Mouse (Mus musculus) regulatory T cell (primary cell): ENCODE measurements at regions not wholly inside any gene's neighbourhood (a gene's known extent, or its start where the extent isn't known, plus 50 kb on each side); places are given as distances from the start of the nearest gene placed in this dataset.

Experiments used
- in situ Hi-C: fragments of 300-600 bp; cut with MboI, MseI; formaldehyde crosslinking; loops from one replicate; pipeline ENCODE4 v1.15.1; 2025; ENCODE audit warnings: high pct_unique_total_duplicates

GRCm38 (mm10) chr1:128680012-128680411 is 87.9 kb upstream of the Cxcr4 start:
- in situ Hi-C loops: no loop called here

GRCm38 (mm10) chr1:128679005-128679980 is 87.2 kb upstream of the Cxcr4 start:
- in situ Hi-C loops: no loop called here

DNA sequence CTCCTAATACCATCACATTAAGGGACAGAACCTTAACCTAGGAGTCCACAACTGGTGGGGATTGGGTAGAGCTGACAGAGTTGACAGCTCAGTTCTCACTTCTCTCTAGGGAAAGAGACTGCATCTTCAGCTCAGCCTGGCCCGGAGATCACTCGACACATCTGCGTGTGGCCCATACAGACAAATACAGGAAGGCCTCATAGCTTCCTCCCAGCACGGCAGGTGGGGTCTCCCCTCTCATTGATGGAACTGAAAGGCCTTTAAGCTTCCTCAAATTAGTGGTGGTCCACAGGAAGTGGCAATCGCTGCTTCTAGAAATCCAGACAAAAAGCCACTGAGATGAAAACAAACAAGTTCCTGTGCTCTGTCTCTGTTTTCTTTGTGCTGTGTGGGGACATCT is 83.4 kb upstream of the Cxcr4 start:
- in situ Hi-C loops: no loop called here

DNA sequence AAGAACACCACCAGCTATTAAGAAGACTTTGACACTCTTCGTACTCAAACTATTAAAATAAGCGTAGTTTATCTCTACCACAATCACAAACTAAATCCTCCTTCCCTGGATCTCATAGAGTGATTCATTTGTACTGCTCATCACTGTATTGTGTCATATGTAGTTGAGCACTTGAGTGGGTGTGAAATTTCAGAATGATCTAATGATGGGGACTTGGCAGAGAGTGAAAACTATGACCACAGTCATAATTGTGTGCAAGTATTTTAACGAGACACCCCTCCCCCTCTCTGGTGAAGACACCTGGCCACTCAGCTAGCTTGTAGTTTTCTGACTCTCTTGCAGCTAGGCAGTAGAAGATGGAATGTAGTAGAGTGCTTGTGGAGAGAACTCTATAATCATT is 80.2 kb upstream of the Cxcr4 start:
- in situ Hi-C loops: loop anchor here (25.0 kb wide), 1 partner anchor 1665 kb away; no protein-coding TSS in a partner anchor

- in situ Hi-C loops: loop anchor here (25.0 kb wide), 1 partner anchor 1666 kb away; no protein-coding TSS in a partner anchor
Measured at GRCm38 (mm10) chr1:128671495-128671894, 79.4 kb upstream of the Cxcr4 start.

DNA sequence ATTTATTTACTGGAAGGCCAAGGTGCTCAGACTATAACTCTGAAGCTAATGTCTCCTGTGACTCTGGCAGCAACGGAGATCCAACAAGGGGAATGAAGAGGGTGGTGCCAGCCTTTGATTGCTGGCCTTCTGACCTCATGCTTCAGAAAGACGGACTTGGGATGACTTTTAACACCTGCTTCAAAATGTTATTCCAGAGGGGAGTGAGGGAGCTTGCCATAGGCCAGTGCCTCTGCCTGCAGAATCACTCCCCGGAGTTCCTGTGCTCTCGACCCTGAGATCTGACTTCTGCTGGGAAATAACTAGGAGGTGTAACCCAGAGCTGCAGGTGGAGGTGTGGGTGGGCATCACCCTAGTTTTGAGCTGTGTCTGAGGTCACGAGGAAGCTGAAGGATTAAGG is 78.9 kb upstream of the Cxcr4 start:
- in situ Hi-C loops: loop anchor here (25.0 kb wide), 1 partner anchor 1666 kb away; no protein-coding TSS in a partner anchor

DNA sequence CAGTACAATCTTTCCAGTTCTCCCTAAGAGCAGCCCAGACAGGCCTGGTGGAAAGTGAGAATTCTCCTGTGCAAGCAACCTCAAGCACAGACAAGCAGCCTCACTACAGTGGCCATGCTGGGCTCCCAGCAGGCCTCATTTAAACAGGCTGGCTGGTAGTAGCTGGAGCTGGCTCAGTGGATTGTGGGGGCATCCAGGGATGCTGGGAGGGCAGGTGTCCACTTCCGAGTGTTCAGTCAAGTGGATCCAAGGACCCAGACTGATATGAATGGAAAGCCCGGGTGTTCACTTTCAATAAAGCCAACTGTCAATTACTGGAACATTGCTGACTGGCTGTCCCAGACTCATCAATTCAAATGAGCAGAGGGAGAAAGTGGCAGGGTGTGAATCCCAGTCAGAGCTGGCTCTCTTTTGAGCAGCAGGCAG is 77.2 kb upstream of the Cxcr4 start:
- in situ Hi-C loops: loop anchor here (25.0 kb wide), 1 partner anchor 1668 kb away; no protein-coding TSS in a partner anchor

DNA sequence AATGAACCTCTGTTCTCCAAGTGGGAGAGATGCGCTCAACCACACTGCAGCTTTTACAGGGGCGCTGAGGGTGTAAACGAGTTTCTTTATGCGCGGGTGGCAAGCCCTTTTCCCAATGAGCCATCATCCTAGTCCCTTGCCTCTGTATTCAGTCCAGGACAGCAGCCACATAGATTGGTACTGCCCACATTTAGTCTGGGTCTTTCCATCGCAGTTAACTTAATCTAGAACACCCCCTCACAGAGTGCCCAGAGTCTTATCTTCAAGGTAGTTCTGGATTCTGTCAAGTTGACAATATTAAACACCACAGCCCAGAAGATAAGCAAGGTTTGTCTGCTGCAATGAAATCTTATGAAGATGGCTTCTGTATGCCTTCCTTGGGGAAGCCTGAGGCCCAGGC is 76.6 kb upstream of the Cxcr4 start:
- in situ Hi-C loops: loop anchor here (25.0 kb wide), 1 partner anchor 1669 kb away; no protein-coding TSS in a partner anchor

DNA sequence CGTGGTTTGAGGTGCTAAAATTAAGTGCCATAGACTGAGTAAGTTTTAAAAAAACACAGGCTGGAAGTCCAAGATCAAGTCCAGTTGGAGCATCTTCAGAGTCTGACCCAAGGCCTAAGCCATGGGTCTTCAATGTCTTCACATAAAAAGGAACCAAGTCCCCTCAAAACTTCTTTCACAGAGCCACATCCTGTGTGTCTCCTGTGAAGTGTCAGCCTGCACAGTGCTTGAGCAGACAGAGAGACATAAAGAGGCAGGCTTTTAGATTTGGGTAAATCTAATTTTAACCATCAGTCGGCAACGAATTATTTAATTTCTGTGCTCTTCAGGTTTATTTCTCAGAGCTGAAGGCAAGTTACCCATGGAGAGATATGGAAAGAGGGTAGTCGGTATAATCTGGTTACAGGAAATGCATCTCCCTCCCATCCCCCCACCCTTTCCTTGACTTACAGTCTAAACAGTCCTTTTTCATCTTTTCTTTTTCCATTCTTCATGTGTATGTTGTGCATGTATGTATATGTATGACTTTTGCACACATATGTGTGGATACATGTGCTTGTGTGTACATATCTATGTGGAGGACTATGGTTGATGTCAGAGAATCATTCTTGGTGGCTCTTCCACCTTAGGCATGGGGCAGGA is 75.1 kb upstream of the Cxcr4 start:
- in situ Hi-C loops: loop anchor here (25.0 kb wide), 1 partner anchor 1670 kb away; no protein-coding TSS in a partner anchor

DNA sequence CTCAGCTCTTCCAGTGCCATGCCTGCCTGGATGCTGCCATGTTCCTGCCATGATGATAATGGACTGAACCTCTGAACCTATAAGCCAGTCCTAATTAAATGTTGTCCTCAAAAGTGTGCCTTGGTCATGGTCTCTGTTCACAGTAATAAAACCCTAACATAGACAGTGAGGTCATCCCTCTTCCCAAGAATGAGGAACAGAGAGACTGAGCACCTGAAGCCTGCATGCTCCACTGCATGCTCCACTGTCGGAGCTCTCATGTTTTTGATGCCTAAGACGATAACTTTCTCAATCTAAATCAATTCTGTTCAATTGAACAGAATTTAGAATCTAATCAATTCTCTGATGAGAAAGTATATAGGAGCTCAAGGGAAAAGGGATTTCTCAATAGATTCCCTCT is 71.1 kb upstream of the Cxcr4 start:
- in situ Hi-C loops: loop anchor here (25.0 kb wide), 1 partner anchor 1674 kb away; no protein-coding TSS in a partner anchor

GRCm38 (mm10) chr1:128659857-128660256 is 67.8 kb upstream of the Cxcr4 start:
- in situ Hi-C loops: loop anchor here (25.0 kb wide), 1 partner anchor 1677 kb away; no protein-coding TSS in a partner anchor

GRCm38 (mm10) chr1:128658802-128659201 is 66.7 kb upstream of the Cxcr4 start:
- in situ Hi-C loops: loop anchor here (25.0 kb wide), 1 partner anchor 1678 kb away; no protein-coding TSS in a partner anchor

DNA sequence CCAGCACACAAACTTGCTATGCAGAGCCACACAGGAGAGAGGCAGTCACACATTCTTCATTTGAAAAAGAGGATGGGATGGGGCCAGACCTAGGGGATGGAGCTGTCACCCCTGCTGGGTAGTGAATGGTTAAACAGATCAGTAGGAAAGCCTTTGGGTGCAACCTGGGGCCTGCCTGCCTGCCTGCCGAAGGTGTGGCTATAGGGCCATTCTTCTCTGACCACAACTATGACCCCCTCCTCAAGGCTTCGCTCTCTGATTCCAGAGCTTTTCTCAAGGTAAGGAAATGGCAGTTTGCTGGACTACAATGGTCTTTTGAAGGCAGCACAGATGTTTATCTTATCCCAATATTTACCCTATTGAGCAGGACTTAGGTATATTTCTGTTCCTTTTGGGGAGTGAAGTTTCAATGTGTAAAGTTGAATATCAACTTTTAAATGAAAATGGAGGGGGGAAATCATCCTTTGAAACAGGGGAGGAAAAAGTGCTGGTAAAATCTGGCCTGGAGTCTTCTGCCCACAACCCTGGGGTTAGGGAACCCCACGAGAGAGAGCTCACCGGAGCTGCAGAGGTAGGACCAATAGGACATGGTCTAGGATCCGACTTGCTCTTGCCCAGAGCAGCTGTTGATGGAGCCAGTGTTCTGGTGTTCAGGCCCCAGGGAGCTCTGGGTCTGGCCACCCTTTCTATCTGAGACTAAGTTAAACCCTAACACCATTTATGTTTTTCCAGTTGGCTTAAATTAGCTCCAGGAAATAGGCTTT is 62.2 kb upstream of the Cxcr4 start:
- in situ Hi-C loops: loop anchor here (25.0 kb wide), 1 partner anchor 1683 kb away; no protein-coding TSS in a partner anchor

DNA sequence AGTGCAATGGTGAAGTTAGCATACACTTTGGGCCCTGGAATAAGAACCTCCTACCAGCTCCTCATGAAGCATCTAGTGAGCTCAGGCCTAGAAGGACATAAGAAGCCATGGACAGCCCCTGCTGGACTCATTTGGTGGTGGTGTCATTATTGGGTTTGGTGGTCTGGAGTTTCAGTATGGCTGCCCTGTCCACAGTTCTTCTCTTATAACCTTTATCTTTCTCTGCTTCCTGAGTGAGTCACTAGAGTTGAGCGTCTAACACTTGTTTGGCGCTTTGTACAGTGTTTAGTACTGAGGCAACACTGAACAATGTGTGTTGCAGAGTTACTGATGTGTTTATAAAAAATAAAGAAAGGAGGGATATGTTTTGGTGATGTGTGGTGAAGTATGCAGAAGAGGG is 58.5 kb upstream of the Cxcr4 start:
- in situ Hi-C loops: loop anchor here (25.0 kb wide), 1 partner anchor 1687 kb away; no protein-coding TSS in a partner anchor

GRCm38 (mm10) chr1:128649490-128650178 is 57.5 kb upstream of the Cxcr4 start:
- in situ Hi-C loops: loop anchor here (25.0 kb wide), 1 partner anchor 1688 kb away; no protein-coding TSS in a partner anchor

DNA sequence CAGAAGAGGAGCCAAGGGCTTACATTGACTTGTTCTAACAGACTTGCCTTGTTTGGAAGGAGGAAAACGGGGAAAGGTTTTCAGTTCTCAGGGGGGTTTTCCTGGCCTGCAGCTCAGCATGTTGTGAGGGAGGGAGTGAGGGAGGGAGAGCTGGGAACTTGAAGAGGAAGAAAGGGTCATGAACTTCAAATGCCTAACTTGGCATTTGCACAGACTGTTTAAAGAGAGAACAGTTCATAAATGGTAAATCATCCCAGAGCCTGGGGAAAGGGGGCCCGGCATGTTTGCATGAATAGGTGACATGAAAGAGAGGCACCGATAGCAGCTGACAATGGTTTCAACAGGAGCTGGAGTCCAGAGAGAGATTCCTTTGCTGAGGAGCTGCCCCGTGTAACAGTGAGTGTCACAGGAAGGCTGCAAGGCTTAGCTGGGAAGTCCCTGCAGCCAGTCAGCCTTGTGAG is 51.3 kb upstream of the Cxcr4 start:
- in situ Hi-C loops: no loop called here

DNA sequence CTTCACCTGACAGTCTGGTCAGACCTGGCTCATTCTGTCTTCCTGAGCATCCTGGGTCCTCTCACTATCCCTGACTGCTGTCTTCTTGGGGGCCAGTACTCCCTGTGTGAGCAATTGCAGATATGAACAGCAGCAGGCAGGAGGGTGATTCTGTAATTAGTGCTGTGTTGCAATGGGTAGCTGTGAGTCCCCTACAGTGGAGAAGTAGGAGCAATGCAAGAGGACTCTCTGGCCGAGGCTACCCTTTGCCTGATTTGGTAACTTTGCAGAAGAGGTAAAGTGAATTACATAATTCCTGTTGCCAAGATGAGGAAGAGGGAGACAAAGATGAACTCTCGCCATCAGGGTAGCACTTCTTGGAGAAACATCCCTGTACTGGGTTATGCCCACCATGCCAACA is 50.1 kb upstream of the Cxcr4 start:
- in situ Hi-C loops: no loop called here
